Mouse (Mus musculus) heart, embryonic 11.5 days (tissue): ENCODE results near the gene Atp5k. TPM values are rescaled to one million over a fixed set of nuclear protein-coding genes. Genes with fewer than 3 reads are reported as not detected.

Source experiments
- ATAC-seq: fragments of 200-750 bp; cut with Nextera tagmentation; replicated peaks from 2 replicates; pipeline ENCODE4 v1.8.0; 2017; ENCODE audit warnings: moderate library complexity; ENCODE audit not compliant: insufficient number of reproducible peaks, low FRiP score, low TSS enrichment
- H3K27ac ChIP-seq: fragments of 300-500 bp; sonication (generic); 2 replicates; pipeline ENCODE4 v1.5.1; 2014; ENCODE audit warnings: mild to moderate bottlenecking, low read depth, low read length
- H3K27me3 ChIP-seq: fragments of 300-500 bp; sonication (generic); 2 replicates; pipeline ENCODE4 v1.6.1; 2014; ENCODE audit warnings: mild to moderate bottlenecking, low read length, mixed read lengths; ENCODE audit not compliant: control insufficient read depth, insufficient read depth
- H3K36me3 ChIP-seq: fragments of 300-500 bp; sonication (generic); 2 replicates; pipeline ENCODE4 v1.6.1; 2014; ENCODE audit warnings: mild to moderate bottlenecking, low read length, moderate library complexity, mixed read lengths; ENCODE audit not compliant: control insufficient read depth, insufficient read depth
- H3K4me1 ChIP-seq: fragments of 300-500 bp; sonication (generic); 2 replicates; pipeline ENCODE4 v1.6.1; 2014; ENCODE audit warnings: low read length; ENCODE audit not compliant: control insufficient read depth, insufficient read depth
- H3K4me2 ChIP-seq: fragments of 300-500 bp; sonication (generic); 2 replicates; pipeline ENCODE4 v1.6.1; 2014; ENCODE audit warnings: mild to moderate bottlenecking, moderate library complexity
- H3K4me3 ChIP-seq: fragments of 300-500 bp; sonication (generic); 2 replicates; pipeline ENCODE4 v1.5.1; 2014; ENCODE audit warnings: low read depth, low read length
- H3K9ac ChIP-seq: fragments of 300-500 bp; sonication (generic); 2 replicates; pipeline ENCODE4 v1.6.1; 2014; ENCODE audit warnings: mild to moderate bottlenecking, low read depth, low read length, moderate library complexity
- H3K9me3 ChIP-seq: fragments of 300-500 bp; sonication (generic); replicated peaks from 2 replicates; pipeline ENCODE4 v1.6.1; 2016; ENCODE audit warnings: low read length; ENCODE audit not compliant: control insufficient read depth
- WGBS: fragments of 180-500 bp; shearing (Covaris S2); extraction: QIAGEN DNeasy Blood & Tissue Kit; methylation state at CpG from one replicate; pipeline ENCODE4 v1.1.7; 2014; ENCODE audit not compliant: insufficient replicate concordance; 5-methylcytosine and 5-hydroxymethylcytosine counted together
- polyA plus RNA-seq: library from polyadenylated mRNA; unstranded; fragments of >200 nt; fragmentation: Nextera tagmentation; extraction: Ambion mirVana; gene quantifications from 2 replicates; pipeline ENCODE4 v1.2.1, GENCODE M21; 2014

Atp5k gene
- polyA plus RNA-seq, 1 experiment from 2014 or later: 756 TPM

DNA sequence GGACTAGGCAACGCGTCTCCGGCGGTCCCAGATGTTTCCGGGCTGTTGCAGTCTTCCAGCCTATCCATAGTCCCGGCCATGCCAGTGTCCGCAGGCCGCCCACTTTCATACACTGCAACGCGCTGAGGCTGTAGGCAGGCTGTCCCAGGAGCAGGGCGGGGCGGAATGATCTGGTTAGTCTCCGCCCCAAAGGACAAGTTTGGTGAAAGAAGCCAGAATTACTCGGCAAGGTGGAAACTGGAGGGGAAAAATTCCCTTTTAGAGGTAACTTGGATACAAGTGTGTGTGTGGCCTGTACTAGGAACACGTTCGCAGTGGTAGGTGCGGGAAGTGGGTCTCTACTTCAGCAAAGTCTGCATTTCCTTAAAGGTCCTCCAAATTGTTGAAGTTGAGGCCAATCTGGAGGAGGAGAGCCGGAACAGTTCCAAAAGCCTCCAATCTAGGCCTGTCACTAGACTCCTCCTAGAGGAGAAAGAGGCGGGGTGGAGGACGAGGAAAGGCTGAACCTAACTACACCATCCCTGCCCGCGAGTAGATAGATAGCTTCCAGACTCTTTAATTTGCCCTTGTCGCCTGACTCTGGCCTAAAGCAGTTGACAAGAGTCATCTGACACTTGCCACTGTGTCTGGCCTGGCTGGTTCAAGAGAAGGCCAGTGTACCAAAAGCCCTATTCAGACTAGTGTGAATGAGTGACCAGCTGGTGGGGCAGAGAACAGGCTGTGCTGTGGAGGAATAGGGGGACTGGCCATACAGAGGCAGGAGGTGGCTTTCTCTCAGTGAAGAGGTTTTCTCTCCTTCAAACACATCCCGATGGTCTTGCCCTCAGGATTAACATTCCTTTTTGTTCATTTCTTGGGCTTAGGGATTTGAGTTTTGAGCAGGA lies 14.8 kb upstream of the Atp5k start, which contains the start of gene Mfsd7a:
Gene Mfsd7a (minus strand): TSS at position 107 of the 884 bp plus-strand sequence.
- H3K36me3 ChIP-seq: no peaks in the 10 kb centered on the region
- peak within 1 kb of the TSS; percentile 72 for H3K4me2 ChIP-seq
- WGBS: 8% methylated on average over 24 of the region's 24 CpGs
- peak within 1 kb of the TSS; percentile 39 for H3K4me3 ChIP-seq
- H3K27me3 ChIP-seq: peaks cover 3% of the 10 kb centered on the region
- H3K9me3 ChIP-seq: no peaks in the 10 kb centered on the region
- peak within 1 kb of the TSS; percentile 22; the same call in 1 of the 2 replicates for H3K27ac ChIP-seq
- H3K9ac ChIP-seq: peak within 1 kb of the TSS; percentile 46
- peaks cover 10% of the 10 kb centered on the region; the same call in 1 of the 2 replicates for H3K4me1 ChIP-seq
- ATAC-seq: peak; percentile 84

DNA sequence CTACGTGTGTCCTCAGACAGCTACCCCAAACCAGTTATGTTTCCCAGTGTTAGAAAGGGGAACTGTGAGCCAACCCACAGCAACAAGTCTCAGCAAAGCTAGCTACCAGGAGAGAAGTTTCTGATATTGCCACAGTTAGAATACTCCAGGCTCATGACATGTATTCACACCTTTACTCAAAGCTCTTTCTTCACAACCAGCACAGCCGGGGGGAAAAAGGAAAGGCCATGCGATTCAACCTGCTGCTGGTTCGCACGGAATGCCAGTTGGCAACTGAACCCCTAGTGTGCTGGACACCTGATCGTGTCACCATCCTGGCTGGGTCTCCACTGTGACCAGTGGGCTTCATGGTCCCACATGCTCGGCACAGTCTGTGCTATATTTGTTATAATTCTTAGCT lies 13.6 kb upstream of the Atp5k start:
- Histone ChIP-seq H3K9ac (no peak overlapping the region), H3K4me3 (no peak overlapping the region), H3K27me3 (peaks cover 3% of the 10 kb centered on the region), H3K4me1 (peaks cover 10% of the 10 kb centered on the region; the same call in 1 of the 2 replicates), H3K4me2 (no peak overlapping the region), H3K27ac (no peak overlapping the region), H3K9me3 (no peaks in the 10 kb centered on the region), H3K36me3 (no peaks in the 10 kb centered on the region)
- WGBS: 87% methylated on average over 7 of the region's 7 CpGs
- ATAC-seq: no peak

DNA sequence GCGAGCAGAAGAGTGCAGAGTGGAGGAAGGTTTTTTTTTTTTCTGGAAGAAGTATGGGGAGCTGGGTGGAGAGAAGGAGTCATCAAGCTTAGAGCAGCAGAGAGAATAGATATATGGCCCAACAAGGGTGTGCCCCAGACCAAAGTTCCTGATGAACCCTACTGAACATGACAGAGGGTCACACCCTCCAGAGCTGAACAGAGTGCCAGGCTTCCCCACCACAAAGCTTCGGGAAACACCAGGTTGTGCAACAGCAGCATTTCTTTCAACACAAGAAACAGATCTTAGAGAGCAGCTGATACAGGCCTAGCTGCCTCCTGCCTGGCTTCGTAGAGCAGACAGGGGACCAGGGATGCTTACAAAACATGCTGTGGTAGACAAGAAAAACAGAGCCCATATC lies 12.7 kb upstream of the Atp5k start:
- no peaks in the 10 kb centered on the region for H3K9me3 ChIP-seq
- no peak for ATAC-seq
- H3K4me1 ChIP-seq: peaks cover 10% of the 10 kb centered on the region; the same call in 1 of the 2 replicates
- no peaks in the 10 kb centered on the region for H3K36me3 ChIP-seq
- H3K4me2 ChIP-seq: no peak overlapping the region
- no peak overlapping the region for H3K27ac ChIP-seq
- no peak overlapping the region for H3K4me3 ChIP-seq
- no peak overlapping the region for H3K9ac ChIP-seq
- WGBS: 76% methylated on average over 3 of the region's 3 CpGs
- H3K27me3 ChIP-seq: peaks cover 3% of the 10 kb centered on the region

DNA sequence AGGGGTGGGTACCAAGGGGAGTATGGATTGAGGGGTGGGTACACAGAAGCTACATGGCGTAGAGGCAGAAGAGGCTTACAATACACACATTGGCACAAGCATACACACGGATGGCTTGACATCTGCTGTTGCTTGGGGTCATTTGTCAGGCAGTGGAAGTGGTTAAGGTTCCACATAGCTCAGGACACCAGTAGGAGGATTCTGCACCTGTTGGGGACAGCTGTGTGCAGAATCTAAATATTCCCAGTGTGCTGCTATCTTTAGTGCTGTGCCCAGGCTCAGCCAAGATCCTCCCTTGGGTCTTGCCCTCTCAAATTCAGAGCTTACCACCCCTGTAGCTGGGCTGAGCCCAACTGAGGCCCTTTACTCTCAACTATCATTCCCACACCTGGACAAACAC lies 1.9 kb upstream of the Atp5k start:
- Histone ChIP-seq H3K4me2 (no peak overlapping the region), H3K9me3 (no peaks in the 10 kb centered on the region), H3K9ac (no peak overlapping the region), H3K36me3 (peaks cover 7% of the 10 kb centered on the region; the same call in 1 of the 2 replicates), H3K4me3 (no peak overlapping the region), H3K27me3 (0 out of 2 replicates have a peak, but pooled peaks cover 3% of the 10 kb centered on the region), H3K4me1 (peaks cover 8% of the 10 kb centered on the region; the same call in 1 of the 2 replicates), H3K27ac (no peak overlapping the region)
- no peak for ATAC-seq
- WGBS: 71% methylated on average over 2 of the region's 2 CpGs

DNA sequence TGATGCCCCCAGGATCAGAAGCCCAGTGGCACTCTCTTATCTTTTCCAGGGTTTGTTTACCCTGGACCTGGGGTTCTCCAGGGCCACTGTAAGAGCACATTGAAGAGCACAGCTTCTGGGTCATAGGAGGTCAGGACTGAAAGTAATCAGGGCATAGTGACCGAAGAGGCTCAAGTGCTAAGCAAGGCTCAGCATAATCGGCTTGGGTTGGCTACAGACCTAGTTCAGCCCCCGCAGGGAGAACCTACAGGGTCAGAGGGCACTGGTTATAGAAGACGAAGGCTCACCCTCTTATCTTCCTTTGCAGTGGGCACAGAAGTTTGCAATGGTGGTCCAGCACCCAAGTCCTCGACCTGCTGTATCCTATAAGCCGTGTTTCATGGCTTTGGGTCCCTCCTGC lies 3.1 kb downstream of the Atp5k start:
- no peak for ATAC-seq

DNA sequence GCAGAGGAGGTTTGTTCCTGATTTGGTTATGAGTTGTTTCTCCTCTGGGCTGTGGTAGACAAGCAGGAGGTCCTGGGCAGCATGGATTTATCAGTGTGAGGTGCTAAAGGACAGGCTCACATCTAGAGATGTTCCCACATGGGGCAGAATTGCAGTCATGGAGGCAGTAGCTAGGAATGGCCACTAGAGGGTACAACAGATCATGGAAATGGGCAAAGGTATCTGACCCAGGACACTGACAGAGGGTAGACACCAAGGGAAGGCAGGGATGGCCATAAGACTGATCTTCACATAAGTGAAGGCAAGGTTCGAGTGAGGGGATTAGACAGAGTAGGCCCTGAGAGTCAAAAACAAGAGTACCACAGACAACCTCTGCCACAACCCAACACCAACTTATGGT lies 7.1 kb downstream of the Atp5k start:
- Histone ChIP-seq H3K4me1 (no peaks in the 10 kb centered on the region), H3K4me2 (no peak overlapping the region), H3K9ac (no peak overlapping the region), H3K9me3 (no peaks in the 10 kb centered on the region), H3K27me3 (no peaks in the 10 kb centered on the region), H3K36me3 (peaks cover 13% of the 10 kb centered on the region), H3K4me3 (no peak overlapping the region), H3K27ac (no peak overlapping the region)
- 50% methylated on average over 1 of the region's 1 CpGs for WGBS
- ATAC-seq: no peak

More for the DNA sequence above, 3.1 kb downstream of the Atp5k start:
- no peak overlapping the region for H3K27ac ChIP-seq
- 80% methylated on average over 6 of the region's 6 CpGs for WGBS
- H3K9ac ChIP-seq: no peak overlapping the region
- H3K9me3 ChIP-seq: no peaks in the 10 kb centered on the region
- H3K36me3 ChIP-seq: peaks cover 13% of the 10 kb centered on the region
- no peak overlapping the region for H3K4me3 ChIP-seq
- no peak overlapping the region for H3K4me2 ChIP-seq
- no peaks in the 10 kb centered on the region for H3K27me3 ChIP-seq
- peaks cover 8% of the 10 kb centered on the region; the same call in 1 of the 2 replicates for H3K4me1 ChIP-seq

DNA sequence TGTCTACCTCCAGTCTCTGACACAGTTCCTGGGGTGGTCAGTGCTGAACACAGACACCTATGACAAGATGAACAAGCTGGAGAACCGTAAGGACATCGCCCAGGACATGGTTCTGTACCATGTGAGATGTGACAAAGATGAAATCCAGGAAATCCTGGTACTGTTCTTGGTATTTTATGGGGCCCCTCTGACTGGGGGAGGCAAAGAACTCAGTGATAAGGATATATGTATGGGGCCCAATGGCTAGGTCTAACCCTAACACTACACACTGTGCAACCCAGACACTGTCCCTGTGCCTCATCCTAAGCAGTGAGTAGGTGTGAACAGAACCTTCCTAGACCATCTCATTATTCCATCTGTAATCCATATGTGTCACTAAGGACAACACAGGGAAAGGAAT lies 10.8 kb downstream of the Atp5k start:
- Histone ChIP-seq H3K9me3 (no peaks in the 10 kb centered on the region), H3K4me3 (no peak overlapping the region), H3K4me2 (no peak overlapping the region), H3K36me3 (no peaks in the 10 kb centered on the region), H3K27ac (no peak overlapping the region), H3K9ac (no peak overlapping the region), H3K4me1 (no peaks in the 10 kb centered on the region), H3K27me3 (peaks cover 2% of the 10 kb centered on the region; the same call in 1 of the 2 replicates)
- WGBS: 81% methylated on average over 2 of the region's 2 CpGs
- ATAC-seq: no peak

DNA sequence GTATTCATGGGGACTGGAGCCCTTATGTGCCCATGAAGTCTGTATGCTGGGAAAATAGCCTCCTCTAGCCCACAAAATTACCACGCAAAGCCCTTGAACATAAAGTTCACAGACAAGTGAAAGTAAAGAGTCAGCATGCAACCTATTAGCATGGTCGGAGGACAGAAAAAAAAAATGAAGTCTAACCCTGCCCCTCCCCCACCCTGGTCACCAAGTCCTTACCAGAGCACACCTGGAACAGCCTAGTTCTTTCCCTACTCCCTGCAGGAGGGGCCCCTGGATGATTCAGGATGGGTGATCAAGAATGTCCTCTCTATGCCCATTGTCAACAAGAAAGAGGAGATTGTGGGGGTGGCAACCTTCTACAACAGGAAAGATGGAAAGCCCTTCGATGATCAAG lies 11.5 kb downstream of the Atp5k start:
- ATAC-seq: no peak
- H3K9ac ChIP-seq: no peak overlapping the region
- no peak overlapping the region for H3K27ac ChIP-seq
- no peak overlapping the region for H3K4me3 ChIP-seq
- no peak overlapping the region for H3K4me2 ChIP-seq
- no peaks in the 10 kb centered on the region for H3K36me3 ChIP-seq
- H3K4me1 ChIP-seq: no peaks in the 10 kb centered on the region
- no peaks in the 10 kb centered on the region for H3K9me3 ChIP-seq
- H3K27me3 ChIP-seq: peaks cover 2% of the 10 kb centered on the region; the same call in 1 of the 2 replicates
- WGBS: 79% methylated on average over 3 of the region's 3 CpGs
